Comparison of ENCODE assay signal across 12 mouse cellular contexts in the genomic region with DNA sequence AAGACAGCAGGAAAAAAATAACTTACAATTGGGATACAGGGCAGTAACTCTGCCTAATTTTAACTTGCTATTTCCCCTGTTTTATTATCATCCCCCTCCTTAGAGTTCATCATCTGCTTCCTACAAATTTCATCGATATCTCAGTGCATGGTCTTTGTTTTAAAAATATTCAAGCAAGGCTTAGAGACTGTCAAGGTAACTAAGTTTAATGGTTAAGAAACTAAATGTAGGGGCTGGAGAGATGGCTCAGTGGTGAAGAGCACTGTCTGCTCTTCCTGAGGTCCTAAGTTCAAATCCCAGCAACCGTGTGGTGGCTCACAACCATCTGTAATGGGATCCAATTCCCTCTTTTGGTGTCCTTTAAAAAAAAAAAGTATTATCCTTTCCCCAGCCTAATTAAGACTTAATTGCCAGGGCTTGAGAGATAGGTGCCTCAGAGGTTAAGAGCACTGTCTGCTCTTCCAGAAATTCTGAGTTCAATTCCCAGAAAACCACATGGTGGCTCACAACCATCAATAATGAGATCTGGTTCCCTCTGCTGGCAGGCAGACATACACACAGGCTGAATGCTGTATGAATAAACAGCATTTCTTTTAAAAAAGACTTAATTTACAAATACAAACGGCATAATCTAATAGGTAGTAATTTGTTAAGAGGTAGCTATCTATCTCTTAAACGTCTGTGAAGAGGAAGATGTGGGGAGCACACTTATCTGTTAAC. TPM values are rescaled to one million over a fixed set of nuclear protein-coding genes. Genes with fewer than 3 reads are reported as not detected.
DNase-seq lines count a peak whose midpoint lies in the region; ATAC-seq and TF ChIP-seq lines count a peak whose summit lies in the region.
"Had no signal": no experiment of that assay in that cellular context is flagged by ENCODE, and none has a peak within 500 bp of the region (broad histone marks: within the 10 kb centered on the region; RNA-seq: fewer than 3 reads in every experiment).

No protein-coding gene starts in this region.

- intact Hi-C loops in gastrocnemius, adult 2 months (cut with DNase I), result no loop called here

- no peaks in the 10 kb centered on the region for H3K4me1 ChIP-seq in lung, postnatal 0 days (ENCODE audit: insufficient read depth, low read depth, low read length)

- ATAC-seq in lung, postnatal 0 days, result no peak

- H3K9me3 ChIP-seq in lung, postnatal 0 days (ENCODE audit: low read length), result no peaks in the 10 kb centered on the region
- H3K9me3 ChIP-seq: midbrain, embryonic 10.5 days had no signal

- peak; percentile 49 for TF ChIP-seq CTCF in gastrocnemius, adult 2 months (IDR thresholded peaks at IDR 0.05)
- peak; percentile 69 for TF ChIP-seq CTCF in lung, postnatal 0 days (IDR thresholded peaks at IDR 0.05)

- H3K27me3 ChIP-seq in lung, postnatal 0 days (replicated peaks; ENCODE audit: insufficient read depth, low read length), result no peaks in the 10 kb centered on the region

- 55% methylated on average over 4 of the region's 4 CpGs for WGBS in lung, postnatal 0 days

- TF ChIP-seq EP300 in lung, postnatal 0 days (IDR thresholded peaks at IDR 0.05), result no peak

- H3K36me3 ChIP-seq in lung, postnatal 0 days (ENCODE audit: insufficient read depth, low read length), result no peaks in the 10 kb centered on the region
- H3K36me3 ChIP-seq: midbrain, embryonic 10.5 days had no signal

- no peak overlapping the region for H3K9ac ChIP-seq in lung, postnatal 0 days (replicated peaks; ENCODE audit: low read depth)

- H3K27ac ChIP-seq in gastrocnemius, adult 2 months, result no peak overlapping the region
- H3K27ac ChIP-seq in lung, postnatal 0 days (ENCODE audit: low read length), result no peak overlapping the region
- H3K27ac ChIP-seq: midbrain, embryonic 10.5 days had no signal

- no peak overlapping the region for H3K4me3 ChIP-seq in gastrocnemius, adult 2 months
- no peak overlapping the region for H3K4me3 ChIP-seq in lung, postnatal 0 days (ENCODE audit: low read depth, low read length)
- H3K4me3 ChIP-seq: midbrain, embryonic 10.5 days had no signal

- no peak for DNase-seq in gastrocnemius, adult 2 months
- DNase-seq in gastrocnemius, adult 8-10 months (ENCODE audit: low spot score in 2 of 2), result no peak
- peak; percentile 36 for DNase-seq in lung, postnatal 0 days (ENCODE audit: low spot score)
- no peak for DNase-seq in lung, postnatal 14 days
- peak; percentile 48 for DNase-seq in MN1 (ENCODE audit: low spot score)
- DNase-seq in induced T-regulatory cell, adult 2 months (ENCODE audit: low read depth), result peak; percentile 50
- no peak for DNase-seq in spleen, adult 18-20 months
- DNase-seq in urinary bladder, postnatal 14 days (ENCODE audit: low spot score), result no peak
- DNase-seq: right cerebral cortex, postnatal 25 days had no signal

- no peak overlapping the region for H3K4me2 ChIP-seq in lung, postnatal 0 days (replicated peaks; ENCODE audit: low read depth, low read length)

RNA-seq across cellular contexts. Expression of gene Ccnb1ip1, which starts 4.5 kb away (rescaled TPM):
- total RNA-seq in gastrocnemius, adult 2 months (2021), result not detected
- total RNA-seq in gastrocnemius, adult 8-10 months (2022), result not detected
- not detected in 2 replicates for polyA plus RNA-seq in lung, postnatal 0 days (2015; fragmentation: Nextera tagmentation; extraction: Ambion mirVana)
- polyA plus RNA-seq: heart, embryonic 14.5 days; midbrain, embryonic 10.5 days had no signal

RNA-seq across cellular contexts. Expression of gene Parp2, which starts 4.6 kb away (rescaled TPM):
- total RNA-seq in gastrocnemius, adult 2 months (2021), result 10 to 100 TPM; 10.2 TPM
- 10 to 100 TPM in 1 of 4 experiments, 1 to 10 TPM in 3; 7.9 to 10.2 (median 8.3) TPM for total RNA-seq in gastrocnemius, adult 8-10 months (2022)
- polyA plus RNA-seq in lung, postnatal 0 days (2015; fragmentation: Nextera tagmentation; extraction: Ambion mirVana), result 27.6 and 33.7 TPM in 2 replicates

RNA-seq across cellular contexts. Expression of gene Ttc5, which starts 17.7 kb away (rescaled TPM):
- 1 to 10 TPM; 6.2 to 6.4 TPM for total RNA-seq in gastrocnemius, adult 2 months (2021)
- total RNA-seq in gastrocnemius, adult 8-10 months (2022), result 1 to 10 TPM; 3.7 to 6.8 (median 5.7) TPM
- polyA plus RNA-seq in lung, postnatal 0 days (2015; fragmentation: Nextera tagmentation; extraction: Ambion mirVana), result 45.6 and 47.0 TPM in 2 replicates

RNA-seq across cellular contexts. Expression of gene Olfr749, which starts 58.1 kb away (rescaled TPM):
- not detected for total RNA-seq in gastrocnemius, adult 2 months (2021)
- total RNA-seq in gastrocnemius, adult 8-10 months (2022), result not detected
- not detected in 2 replicates for polyA plus RNA-seq in lung, postnatal 0 days (2015; fragmentation: Nextera tagmentation; extraction: Ambion mirVana)
- total RNA-seq: left cerebral cortex, adult 8-10 months had no signal
- polyA plus RNA-seq: heart, embryonic 14.5 days; midbrain, embryonic 10.5 days had no signal

Comparison
In these comparisons a context has a peak if more than half of its experiments do, and no peak if none do; other contexts are left out.
1. DNase-seq: peak in lung, postnatal 0 days (single experiment), MN1 (single experiment) and induced T-regulatory cell, adult 2 months (single experiment); none in gastrocnemius, adult 2 months (single experiment), gastrocnemius, adult 8-10 months (0 of 2), lung, postnatal 14 days (single experiment), spleen, adult 18-20 months (0 of 2) and urinary bladder, postnatal 14 days (single experiment).